Mouse (Mus musculus): Measurements from ENCODE around the gene Nipal4.

- TF ChIP-seq POLR2A (IDR thresholded peaks at IDR 0.05; ENCODE audit: insufficient read depth, low read depth, low read length), result no peak
- TF ChIP-seq CTCF (IDR thresholded peaks at IDR 0.05), result no peak
- TF ChIP-seq EP300 (IDR thresholded peaks at IDR 0.05; ENCODE audit: insufficient read depth, low read depth, low read length), result no peak
Observed at GRCm38 (mm10) chr11:46107046-46107445, 59.3 kb downstream of the Nipal4 start.

Measured in heart, adult 2 months (tissue).